Mouse (Mus musculus): ENCODE results near the gene Cyth1.

The Cyth1 gene

DNA sequence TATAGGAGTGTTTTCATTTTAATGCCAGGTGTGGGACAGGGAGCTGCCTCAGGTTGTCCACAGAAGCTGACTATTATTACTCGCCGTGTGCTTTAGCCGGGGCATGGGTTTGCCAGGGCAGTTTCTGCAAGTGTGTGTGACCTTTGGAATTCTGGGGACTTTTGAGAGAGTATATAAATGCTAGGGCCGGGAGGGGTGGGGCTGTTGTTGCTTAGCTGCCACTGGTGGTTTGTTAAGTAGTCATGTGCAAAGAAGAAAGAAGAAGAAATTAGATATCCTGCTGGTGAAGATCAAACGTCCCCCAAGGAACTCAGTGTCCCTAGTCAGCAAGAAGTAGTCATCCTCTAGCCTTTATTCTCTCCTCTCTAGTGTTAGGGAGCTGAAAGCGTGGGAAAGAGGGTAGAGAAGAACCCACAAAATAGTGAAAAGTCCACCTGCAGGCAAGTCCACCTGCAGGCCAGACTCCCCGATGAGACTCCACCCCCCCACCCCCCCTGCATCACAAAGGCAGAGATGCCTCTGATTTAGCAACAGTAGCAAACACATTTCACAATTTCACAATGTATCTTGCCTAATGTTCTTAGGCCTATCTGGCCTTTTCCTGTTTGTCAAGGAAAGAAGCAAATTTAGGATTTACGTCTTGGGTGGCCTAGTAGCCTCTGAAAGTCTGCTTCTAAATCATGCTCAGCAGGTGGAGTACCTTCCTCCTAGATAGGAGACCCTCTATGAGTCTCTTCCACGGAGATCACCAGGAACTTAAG, 100.3 kb downstream of the Cyth1 start:
- no peak for DNase-seq

- no peak for DNase-seq
Observed at GRCm38 (mm10) chr11:118146446-118146845, 101.9 kb downstream of the Cyth1 start.

GRCm38 (mm10) chr11:118145771-118146351, 102.5 kb downstream of the Cyth1 start:
- DNase-seq = no peak

DNA sequence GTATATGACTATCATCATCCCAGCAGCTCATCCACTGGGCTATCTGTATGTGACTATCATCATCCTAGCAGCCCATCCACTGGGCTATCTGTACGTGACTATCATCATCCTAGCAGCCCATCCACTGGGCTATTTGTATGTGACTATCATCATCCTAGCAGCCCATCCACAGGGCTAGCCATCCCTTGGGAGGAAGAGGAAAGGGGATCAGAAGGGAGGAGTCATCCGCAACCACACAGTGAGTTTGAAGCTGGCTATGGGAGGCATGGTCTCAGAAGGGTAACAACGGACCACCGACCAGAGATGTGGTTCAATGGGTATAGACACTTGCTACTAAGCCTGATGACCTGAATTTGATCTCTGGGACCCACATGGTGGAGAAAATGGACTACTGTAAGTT, 103.3 kb downstream of the Cyth1 start:
- no peak for DNase-seq

DNA sequence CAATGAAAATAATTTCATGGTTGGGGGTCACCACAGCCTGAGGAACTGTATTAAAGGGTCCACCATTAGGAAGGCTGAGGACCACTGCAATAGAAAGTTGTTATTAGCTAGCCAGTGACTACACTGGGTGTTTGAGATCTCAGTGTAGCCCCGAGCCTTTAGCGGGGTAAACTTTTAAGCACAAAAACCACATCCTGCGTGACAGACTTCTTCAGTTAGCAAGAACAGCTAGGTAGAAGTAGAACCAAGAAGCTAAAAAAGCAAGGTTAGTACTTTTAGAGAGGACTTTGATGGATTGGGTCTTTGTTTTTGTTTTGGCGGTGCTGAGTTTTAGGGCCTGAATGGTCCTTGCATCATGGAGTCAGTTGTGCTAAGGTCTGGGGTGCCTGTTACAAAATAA, 104.7 kb downstream of the Cyth1 start:
- DNase-seq = no peak

- DNase-seq = no peak
Observed at GRCm38 (mm10) chr11:118142547-118143165, 105.7 kb downstream of the Cyth1 start.

DNA sequence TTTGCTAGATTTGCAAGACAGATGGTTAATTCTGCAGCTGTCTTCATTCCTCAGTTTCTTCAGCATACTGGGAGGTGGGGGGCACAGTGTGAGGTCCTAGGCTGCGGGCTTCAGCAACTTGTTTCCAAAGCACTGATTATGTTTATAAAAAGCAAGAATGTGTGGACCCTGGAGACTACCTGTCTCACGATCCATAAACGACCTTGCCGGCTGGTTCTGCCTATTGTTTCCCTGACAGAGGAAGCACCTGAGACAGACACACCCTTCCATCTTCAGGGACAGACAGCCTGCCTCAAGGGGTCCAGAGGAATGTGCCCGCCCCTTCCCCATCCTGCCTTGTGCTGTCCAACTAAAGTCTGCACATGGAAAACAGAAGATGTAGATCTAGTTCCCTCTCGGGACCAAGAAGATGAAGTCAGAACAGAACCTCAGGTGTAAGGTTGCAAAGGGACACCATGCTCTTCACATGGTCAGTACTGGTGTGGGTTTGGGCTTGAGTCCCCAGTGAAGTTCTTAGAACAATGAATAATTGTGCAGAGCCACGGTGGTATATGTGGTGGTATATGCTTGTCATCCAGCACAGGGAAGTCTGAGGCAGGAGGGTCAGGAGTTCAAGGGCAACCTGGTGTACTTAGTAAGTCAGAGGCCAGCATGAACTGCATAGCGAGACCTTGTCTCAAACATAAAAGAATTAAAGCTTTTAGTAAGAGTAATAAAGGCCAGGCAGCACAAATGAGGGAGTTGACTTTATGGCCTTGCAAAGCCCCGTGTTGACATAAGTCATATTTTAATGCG, 107.4 kb downstream of the Cyth1 start:
- no peak for DNase-seq

DNA sequence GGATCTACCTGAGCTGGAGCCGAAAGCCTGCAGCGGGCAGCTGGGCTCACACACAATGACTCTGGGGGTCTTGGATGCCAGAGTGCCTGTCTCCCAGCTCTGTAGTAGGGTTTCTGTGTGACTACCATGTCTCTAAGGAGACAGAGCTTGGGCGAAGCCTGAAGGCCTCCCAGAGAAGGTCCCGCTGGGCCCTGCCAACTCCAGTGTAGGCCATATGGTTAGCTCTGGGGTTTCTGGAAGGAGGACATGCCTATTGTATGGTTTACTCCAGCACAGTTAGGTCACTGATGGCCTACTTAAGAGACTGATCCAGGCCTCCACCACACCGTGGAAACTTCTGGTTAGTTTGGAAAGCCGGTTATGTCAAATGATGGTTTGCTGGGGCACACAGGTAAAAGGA, 110.0 kb downstream of the Cyth1 start:
- peak; percentile 67 to 75 for DNase-seq

DNA sequence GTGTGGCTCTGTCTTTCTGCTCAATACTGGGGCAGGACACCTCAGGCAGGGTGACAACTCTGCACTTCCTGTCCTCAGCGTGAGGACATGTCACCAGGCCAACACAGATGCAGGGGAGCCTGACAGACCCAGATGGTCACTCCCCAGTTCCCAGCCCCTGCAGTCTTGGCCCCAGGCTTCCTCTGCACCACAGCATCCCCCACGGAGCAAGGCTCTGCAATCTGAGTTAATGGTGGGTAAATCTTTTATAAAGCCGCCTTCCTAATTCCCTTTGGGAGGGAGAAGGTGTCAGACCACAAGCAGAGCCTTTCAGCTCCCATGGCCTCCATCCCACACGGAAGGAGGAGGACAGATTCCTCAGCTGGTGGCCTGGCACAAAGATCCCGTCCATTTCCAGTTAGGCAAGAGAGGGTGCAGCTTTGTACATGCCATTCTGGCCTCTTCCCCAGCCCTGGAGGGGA, 112.2 kb downstream of the Cyth1 start:
- peak; percentile 41 to 52 for DNase-seq

DNA sequence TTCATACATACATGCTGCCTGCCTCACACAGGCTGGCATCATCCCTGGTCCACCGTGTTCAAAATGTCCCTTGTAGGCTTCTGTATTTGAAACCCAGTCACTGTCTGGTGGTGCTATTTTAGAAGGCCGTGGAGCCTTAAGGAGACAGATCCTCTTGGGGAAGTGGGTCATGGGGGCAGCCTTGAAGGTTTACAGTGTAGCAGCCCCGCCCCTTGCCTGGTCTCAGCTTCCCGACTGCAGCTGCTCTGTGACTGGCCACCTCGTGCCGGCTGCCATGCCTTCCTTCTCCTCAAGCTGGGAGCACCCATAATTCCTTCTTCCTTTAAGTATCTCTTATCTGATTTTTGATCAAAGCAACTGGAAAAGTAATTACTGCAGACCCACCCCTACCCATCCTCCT, 113.1 kb downstream of the Cyth1 start:
- DNase-seq = no peak

GRCm38 (mm10) chr11:118133752-118134169, 114.6 kb downstream of the Cyth1 start:
- peak; percentile 46 to 52 for DNase-seq

DNA sequence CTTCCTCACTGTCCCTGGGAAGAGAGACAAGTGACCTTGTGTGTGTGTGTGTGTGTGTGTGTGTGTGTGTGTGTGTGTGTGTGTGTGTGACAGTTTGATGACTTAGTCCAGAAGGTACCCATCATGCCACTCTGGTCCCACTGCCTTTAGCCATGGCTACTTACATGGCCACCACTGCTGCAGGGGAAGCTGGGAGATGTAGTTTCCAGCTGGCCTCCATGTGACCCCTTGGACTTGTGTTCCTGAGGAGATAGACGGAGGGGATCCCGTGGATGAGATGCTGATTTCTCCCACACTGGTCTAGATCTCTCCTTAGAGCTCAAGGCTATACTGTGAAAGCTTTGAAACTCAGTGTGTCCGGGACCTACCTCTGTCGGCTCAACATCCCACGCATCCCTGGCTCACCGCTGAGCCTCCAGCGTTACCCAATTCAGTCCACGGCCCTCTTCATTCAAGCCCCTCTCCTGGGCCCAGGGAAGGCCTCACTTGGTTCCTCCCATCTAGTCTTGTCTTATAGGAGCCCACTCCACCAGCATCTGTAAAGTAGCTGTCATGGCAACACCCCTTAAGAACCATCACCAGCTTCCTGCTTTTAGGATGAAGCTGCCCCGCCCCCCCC, 115.2 kb downstream of the Cyth1 start:
- no peak for DNase-seq

GRCm38 (mm10) chr11:118132136-118132535, 116.3 kb downstream of the Cyth1 start:
- DNase-seq = peak in 1 of 2 experiments; percentile 17

DNA sequence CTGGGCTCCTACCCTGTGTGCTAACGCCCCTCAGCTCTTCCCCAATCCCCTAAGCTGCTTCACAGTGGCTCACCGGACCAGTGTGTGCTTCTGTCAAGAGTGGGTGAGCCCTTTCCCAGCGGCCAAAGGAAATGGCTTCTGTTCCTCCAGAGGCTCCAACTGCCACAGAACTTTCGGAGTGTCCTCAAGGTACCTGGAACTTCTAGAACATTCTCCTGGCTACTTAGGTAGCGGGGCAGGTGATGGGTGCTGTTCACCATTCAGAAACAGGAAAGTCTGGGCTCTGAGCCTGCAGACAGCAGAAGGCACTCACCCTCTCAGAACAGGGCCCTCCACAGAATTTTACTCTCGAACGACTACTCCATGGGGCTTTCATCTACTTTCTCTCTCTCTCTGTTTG, 117.9 kb downstream of the Cyth1 start, which contains the start of gene Dnah17:
Gene Dnah17 (minus strand): TSS at position 101 of the 400 bp plus-strand sequence.
- DNase-seq = no peak

DNA sequence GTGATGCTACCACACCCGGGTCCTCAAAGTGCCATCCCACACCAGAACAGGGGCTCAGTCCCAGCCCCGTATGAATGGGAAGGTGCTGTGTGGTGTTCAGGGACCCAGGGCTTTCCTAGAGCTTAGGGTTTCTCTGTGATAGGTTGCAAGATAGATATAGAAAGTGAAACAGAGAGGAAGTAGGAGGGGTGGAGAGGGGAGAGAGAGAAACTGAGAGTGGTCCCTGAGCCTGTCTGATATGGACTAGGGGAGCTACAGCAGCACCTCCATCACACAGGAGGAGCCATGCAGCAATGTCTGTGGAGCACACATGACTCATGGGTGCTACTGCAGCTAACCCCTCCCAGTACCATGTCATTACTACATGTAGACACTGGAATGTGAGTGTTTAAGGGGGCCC, 118.6 kb downstream of the Cyth1 start:
- DNase-seq = no peak

DNA sequence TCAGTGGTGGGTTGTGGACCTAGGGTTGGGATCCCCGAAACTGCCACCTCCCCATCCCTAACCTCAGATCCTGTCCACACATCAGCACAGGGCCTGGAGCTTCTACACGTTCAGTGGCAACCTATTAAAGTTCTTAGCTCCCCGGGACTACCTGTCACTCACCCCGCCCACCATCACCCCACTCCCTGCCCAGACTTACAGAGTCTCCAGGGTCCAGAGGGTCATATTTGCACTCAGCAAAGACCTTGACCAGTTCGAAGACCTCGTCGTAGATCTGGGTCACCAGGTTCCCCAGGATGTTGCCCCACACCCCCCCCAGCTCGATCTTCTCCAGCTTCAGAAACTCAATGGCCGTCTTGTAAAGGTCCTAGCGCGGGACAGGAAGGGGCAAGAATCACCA, 126.8 kb downstream of the Cyth1 start:
- DNase-seq = no peak

- DNase-seq = no peak
Observed at GRCm38 (mm10) chr11:118118777-118119176, 129.6 kb downstream of the Cyth1 start.

DNA sequence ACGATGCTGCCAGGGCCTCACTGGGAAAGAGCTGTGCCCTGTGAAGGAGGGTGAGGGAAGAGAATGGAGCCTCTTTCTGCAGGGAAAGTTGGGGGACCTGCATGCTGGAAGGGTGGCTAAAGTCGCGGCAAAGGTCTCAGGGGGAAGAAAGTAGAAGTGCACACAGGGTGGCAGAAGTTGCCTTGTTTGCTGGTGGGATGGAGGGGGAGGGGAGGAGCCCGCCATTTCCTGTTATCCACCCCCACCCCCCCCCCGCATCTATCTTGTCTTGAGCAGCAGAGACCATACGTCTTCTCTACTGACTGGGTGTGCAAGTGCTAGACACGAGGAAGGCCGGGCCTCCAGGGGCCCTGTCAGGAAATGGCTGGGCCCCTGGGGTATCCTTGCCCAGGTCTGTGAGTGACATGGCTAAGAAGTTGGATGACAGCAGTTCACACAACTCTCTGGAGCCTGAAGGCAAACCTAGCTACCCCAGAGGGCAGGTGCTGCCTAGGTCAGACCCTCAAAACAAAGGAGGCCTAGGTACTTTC, 133.7 kb downstream of the Cyth1 start:
- no peak for DNase-seq

DNA sequence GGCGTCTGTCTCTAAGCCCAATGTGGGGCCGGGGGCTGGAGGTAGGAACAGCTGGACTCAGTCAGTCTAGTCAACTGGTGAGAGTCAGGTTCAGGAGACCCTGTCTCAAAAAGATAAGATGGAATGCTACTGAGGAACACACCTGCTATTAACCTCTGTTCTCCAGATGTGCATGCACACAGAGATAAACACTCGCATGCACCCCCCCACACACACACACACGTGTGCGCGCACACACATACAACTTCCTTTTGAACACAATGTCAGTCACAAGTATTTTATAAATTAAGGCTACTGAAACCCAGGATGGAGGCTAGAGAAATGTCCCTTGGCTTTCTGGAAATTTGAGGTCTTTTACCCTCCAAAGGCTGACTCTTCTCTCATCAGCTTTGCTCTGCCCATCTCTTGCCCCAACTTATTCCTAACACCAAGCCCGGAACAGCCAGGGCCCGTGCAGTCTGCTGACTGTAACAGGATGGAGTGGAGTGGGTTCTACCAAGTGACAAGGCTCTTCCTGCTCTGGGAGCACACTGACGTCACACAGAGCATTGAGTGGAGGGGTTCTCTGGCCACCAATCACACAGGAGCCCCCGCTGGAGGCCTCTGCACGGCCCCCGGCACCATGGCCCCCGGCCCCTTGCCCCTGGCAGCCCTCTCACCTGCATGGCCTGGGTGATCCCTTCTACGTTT, 134.7 kb downstream of the Cyth1 start:
- no peak for DNase-seq

DNA sequence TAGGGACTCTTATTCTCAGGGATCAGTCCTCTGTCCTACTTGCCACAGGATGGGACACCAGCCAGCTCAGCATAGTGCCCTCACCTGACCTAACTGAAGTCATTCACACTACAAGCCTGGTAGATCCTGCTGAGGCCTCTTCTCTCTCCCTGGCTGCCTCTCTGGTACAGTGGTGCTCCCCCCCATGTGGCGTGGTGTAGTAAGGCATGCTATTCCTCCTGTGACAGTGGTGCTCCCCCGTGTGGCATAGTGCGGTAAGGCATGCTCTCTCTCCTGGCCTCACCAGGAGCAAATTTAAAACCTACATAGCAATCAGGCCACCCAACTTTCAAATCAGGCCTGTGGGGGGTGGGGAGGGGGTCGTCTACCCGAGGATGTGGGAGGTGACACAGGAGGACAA, 144.4 kb downstream of the Cyth1 start:
- peak; percentile 77 to 81 for DNase-seq

DNA sequence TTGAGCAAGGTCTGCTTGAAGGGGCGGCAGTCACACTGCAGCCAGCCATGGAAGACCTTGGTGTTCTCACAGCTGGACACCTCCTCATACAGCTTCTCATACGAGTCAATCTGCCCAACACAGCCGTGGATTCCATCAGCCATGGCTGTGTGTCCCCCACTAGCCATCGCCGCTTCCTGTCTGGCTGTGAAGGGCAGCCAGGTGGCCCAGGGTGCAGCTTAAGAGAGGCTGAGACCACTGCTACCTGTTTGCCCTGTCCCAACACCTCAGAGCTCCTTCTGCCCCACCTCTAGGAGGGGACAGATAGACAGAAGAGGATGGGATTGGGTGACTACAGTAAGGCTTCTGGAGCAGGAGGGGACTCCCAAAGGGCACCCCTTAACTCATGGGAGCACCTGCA, 145.0 kb downstream of the Cyth1 start:
- peak in 1 of 2 experiments; percentile 14 for DNase-seq

DNA sequence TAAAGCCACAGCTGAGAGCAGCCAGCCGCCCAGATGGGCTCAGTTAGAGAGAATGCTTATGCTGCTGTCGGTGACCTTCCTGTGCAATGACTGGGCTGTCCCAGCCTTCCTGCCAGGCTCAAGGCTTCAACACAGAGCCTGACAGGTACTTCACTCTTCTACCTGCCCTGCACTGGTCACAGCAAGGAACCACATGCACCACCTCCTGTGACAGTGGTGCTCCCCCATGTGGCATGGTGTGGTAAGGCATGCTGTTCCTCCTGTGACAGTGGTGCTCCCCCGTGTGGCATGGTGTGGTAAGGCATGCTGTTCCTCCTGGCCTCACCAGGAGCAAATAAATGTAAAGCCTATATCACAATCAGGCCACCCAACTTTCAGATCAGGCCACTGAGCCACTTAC, 145.6 kb downstream of the Cyth1 start:
- peak; percentile 74 to 89 for DNase-seq

Data from cerebellum, adult 18-20 months (tissue).